Mouse (Mus musculus) heart, postnatal 4 days (tissue): ENCODE results near the gene Bzw2. TPM values are rescaled to one million over a fixed set of nuclear protein-coding genes. Genes with fewer than 3 reads are reported as not detected.

Experiments
- DNase-seq: peaks from one replicate; pipeline ENCODE4 v3.0.0; 2021
- total RNA-seq, 2 experiments: library from RNA; stranded (reverse); gene quantifications; 2 replicates each; pipeline ENCODE4 v1.2.3; 2021

Bzw2 gene
- total RNA-seq, 2 experiments from 2014 or later, result 168 to 170 TPM

DNA sequence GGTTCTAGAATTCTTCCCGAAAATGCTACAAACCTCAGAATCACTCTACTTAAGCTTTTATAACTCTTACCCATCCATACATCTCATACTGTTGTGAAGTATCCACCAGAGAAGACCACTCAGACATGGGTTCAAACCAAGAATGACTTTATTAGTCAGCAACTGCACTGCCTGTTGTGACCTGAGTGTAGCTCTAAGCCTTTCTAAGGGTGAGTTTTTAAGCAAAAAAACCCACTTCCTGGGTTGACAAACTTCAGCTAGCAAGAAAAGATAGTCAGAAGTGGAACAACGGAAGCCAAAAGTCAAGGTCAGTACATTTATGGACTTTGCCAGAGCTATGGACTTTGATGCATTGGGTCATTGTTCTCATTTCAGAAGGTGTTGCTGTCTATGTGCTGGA is 90.3 kb downstream of the Bzw2 start:
- no peak for DNase-seq

DNA sequence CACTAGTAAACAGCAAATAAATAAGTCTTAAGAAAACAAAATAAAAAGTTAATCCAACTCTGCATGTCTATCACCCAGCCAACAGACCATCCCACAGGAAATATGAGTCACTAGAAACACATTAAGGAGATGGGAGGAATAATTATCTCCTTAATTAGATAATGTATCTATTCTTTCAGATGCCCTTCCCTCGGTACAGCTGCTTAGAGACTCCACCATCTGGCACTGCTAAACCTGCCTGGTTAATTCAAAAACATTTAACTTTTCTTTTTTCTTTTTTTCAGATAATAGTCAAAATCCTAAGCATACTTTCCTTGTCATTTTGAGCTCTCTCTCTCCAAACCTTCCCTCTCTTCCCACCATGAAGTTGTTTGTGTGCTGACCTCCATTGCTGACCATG is 92.0 kb downstream of the Bzw2 start:
- DNase-seq, result no peak

DNA sequence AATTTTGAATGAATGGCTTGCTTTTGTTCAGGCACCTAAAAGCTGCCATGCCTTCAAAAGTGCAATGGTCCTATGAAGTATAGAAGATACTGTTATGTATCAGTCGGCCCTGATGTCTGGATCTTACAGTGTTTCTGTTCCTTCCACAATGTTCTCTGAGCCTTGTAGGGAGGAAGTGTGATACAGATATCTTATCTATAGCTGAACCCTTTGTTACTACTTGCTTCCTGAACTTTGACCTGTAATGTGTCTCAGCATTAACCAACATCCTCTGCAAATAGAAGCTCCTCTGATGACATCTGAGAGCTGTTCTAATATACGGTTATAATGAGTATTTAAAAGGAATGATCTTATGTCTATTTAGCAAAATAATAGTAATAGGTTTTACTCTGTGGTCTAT is 100.2 kb downstream of the Bzw2 start:
- no peak for DNase-seq

DNA sequence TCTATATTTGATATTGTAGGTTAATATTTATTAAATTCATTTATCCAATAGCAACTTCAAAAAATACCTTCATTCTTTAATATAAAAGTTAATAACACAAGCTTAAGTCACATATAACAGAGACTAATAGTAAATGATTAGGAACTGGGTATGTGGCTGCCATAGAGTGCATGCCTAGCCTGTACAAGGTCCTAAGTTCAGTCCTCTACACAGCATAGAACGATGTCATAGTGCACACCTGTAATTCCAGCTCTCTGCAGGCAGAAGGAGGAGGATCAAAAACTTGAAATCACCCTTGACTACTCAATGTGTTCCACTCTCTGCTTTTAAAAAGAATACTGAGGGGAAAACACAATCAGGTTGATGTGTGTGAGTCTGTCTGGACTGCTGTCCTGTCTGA is 107.6 kb downstream of the Bzw2 start:
- no peak for DNase-seq

DNA sequence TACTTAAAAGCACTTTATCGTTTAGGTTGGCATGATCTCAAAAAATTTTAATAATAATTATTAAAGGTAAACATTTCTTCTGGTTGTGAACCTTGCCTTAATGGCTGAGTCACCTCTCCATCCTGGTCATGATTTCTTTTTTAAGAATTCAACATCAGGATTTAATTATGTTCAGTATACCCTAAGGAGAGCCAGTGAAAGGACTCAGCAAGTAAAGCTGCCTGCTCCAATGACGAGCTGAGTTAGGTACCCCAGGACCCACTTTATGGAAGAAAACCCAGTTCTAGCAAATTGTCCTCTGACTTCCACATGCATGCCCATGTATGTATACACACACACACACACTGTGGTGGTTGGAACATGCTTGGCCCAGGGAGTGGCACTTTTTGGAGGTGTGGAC is 110.3 kb downstream of the Bzw2 start:
- no peak for DNase-seq

DNA sequence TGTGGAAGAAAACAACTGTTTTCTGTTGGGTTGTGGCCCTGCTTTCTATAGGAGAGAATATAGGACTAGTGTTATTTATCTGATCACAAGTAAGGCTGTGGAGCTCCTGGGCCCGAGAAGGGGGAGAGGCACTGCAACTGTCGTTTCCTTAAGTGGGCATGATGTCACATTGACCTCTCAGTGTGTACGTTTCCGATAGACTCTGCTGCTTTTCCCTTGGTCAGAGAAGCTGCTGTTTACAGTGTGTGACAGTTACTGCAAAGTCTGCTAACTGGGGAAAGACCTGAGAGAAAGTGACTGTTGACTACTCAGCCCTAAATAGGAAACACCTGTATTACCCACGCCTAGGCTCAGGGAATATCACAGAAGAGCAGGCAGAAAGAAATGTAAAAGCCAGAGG is 111.7 kb downstream of the Bzw2 start:
- no peak for DNase-seq

DNA sequence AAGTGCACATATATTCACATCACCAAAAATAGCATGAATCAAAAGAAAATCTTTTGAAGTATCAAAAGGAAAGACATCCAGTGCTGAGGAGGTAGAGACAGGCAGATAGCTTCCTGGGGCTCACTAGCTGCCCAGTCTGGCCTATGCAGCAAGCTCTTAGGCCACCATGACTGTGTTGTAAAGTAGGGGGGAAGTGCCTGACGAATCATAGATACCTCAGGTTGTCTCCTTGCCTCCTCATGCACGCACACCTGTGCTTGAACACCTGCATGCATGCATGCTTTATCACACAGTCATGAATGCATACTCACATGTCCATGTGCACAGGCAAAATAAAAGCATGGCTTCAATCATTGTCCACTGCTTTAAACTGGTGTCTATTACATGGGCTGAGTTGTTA is 113.2 kb downstream of the Bzw2 start:
- no peak for DNase-seq

DNA sequence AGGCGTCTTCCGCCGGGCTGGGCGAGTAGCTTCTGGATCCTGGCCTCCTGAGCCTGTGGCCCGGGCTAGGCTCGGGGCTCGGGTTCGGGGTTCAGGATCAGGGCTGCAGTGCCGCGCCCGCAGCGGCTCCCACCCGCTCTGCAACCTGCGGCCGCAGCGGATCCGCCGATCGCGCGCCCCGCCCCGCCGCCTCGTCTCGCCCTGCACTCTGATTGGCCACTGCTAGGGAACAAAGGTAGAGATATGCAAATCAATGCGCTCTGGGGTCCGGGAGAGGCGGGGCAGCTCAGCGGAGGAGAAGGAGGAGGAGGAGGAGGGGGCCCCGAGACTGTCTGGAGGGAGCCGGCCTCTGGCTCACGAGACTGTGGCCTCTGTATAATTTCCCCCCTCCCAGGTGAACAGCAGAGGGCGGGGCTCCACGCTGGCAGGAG is 115.5 kb downstream of the Bzw2 start, which contains the start of gene Tspan13:
TSS of gene Tspan13 (minus strand) at position 153 of the 431 bp plus-strand sequence.
- peak; percentile 84 for DNase-seq

Other genes starting within 250 kb of the Bzw2 start
- gene Agr3, start 232.5 kb downstream of the Bzw2 start, total RNA-seq, result not detected
- gene Agr2, start 165.2 kb downstream of the Bzw2 start, total RNA-seq, result not detected
- gene Tspan13, start 115.6 kb downstream of the Bzw2 start, total RNA-seq, result 10 to 100 TPM; 53.1 to 59.6 TPM
- 10 to 100 TPM; 22.1 to 23.6 TPM for gene Ankmy2, start 966 bp downstream of the Bzw2 start, total RNA-seq
- gene Lrrc72, start 95.3 kb upstream of the Bzw2 start, total RNA-seq, result not detected
- gene Sostdc1, start 156.1 kb upstream of the Bzw2 start, total RNA-seq, result under 1 TPM; 0.38 to 0.41 TPM
- 1 to 10 TPM; 9.3 to 9.5 TPM for gene Ispd, start 223.4 kb upstream of the Bzw2 start, total RNA-seq
- gene D630036H23Rik, start 224.1 kb upstream of the Bzw2 start, total RNA-seq, result 1 to 10 TPM; 1.1 to 1.5 TPM